Mouse (Mus musculus): Measurements from ENCODE around the gene Galnt9.

- no peak for TF ChIP-seq GATA1 (IDR thresholded peaks at IDR 0.05; ENCODE audit: borderline replicate concordance, low read length)
- TF ChIP-seq FLI1 (IDR thresholded peaks at IDR 0.05; ENCODE audit: low read length) = no peak
Measured at GRCm38 (mm10) chr5:110609868-110610267, 65.7 kb downstream of the Galnt9 start.

All from megakaryocyte, embryonic 14.5 days (primary cell).